Mouse (Mus musculus): ENCODE data around the gene Kcnc3. TPM values are rescaled to one million over a fixed set of nuclear protein-coding genes. Genes with fewer than 3 reads are reported as not detected.

Gene Kcnc3
- polyA plus RNA-seq, 1 experiment from 2014 or later, result 0.86 TPM

- no peak overlapping the region for H3K4me3 ChIP-seq (ENCODE audit: low read depth, low read length)
- DNase-seq (ENCODE audit: low spot score, missing footprints) (peak; percentile 83), ATAC-seq (ENCODE audit: low FRiP score) (no peak)
- H3K27me3 ChIP-seq (ENCODE audit: control insufficient read depth, insufficient read depth, low read length), result peaks cover 26% of the 10 kb centered on the region
- H3K27ac ChIP-seq (ENCODE audit: low read depth, low read length), result no peak overlapping the region
- no peaks in the 10 kb centered on the region for H3K9me3 ChIP-seq (ENCODE audit: control insufficient read depth, low read length)
- no peaks in the 10 kb centered on the region for H3K36me3 ChIP-seq (ENCODE audit: control insufficient read depth, insufficient read depth, low read length)
- H3K9ac ChIP-seq (ENCODE audit: low read length), result no peak overlapping the region
- H3K4me2 ChIP-seq, result no peak overlapping the region
- peaks cover 26% of the 10 kb centered on the region for H3K4me1 ChIP-seq (ENCODE audit: control insufficient read depth, insufficient read depth, low read length)
- WGBS, result 34% methylated on average over 7 of the region's 7 CpGs
These were observed 15.0 kb downstream of the Kcnc3 start for GRCm38 (mm10) chr7:44605436-44605835.

GRCm38 (mm10) chr7:44606171-44606901 lies 15.9 kb downstream of the Kcnc3 start:
- H3K4me2 ChIP-seq, result no peak overlapping the region
- H3K27ac ChIP-seq (ENCODE audit: low read depth, low read length), result no peak overlapping the region
- H3K4me1 ChIP-seq (ENCODE audit: control insufficient read depth, insufficient read depth, low read length), result peaks cover 26% of the 10 kb centered on the region
- DNase-seq (ENCODE audit: low spot score, missing footprints) (peak; percentile 57), ATAC-seq (ENCODE audit: low FRiP score) (no peak)
- no peaks in the 10 kb centered on the region for H3K36me3 ChIP-seq (ENCODE audit: control insufficient read depth, insufficient read depth, low read length)
- H3K4me3 ChIP-seq (ENCODE audit: low read depth, low read length), result no peak overlapping the region
- no peak overlapping the region for H3K9ac ChIP-seq (ENCODE audit: low read length)
- WGBS, result 9% methylated on average over 29 of the region's 29 CpGs
- H3K9me3 ChIP-seq (ENCODE audit: control insufficient read depth, low read length), result no peaks in the 10 kb centered on the region
- H3K27me3 ChIP-seq (ENCODE audit: control insufficient read depth, insufficient read depth, low read length), result peaks cover 26% of the 10 kb centered on the region

- DNase-seq (ENCODE audit: low spot score, missing footprints) (no peak), ATAC-seq (ENCODE audit: low FRiP score) (no peak)
- 81% methylated on average over 7 of the region's 7 CpGs for WGBS
- Histone ChIP-seq H3K27me3 (ENCODE audit: control insufficient read depth, insufficient read depth, low read length) (peaks cover 11% of the 10 kb centered on the region), H3K4me2 (no peak overlapping the region), H3K9ac (ENCODE audit: low read length) (no peak overlapping the region), H3K4me1 (ENCODE audit: control insufficient read depth, insufficient read depth, low read length) (no peaks in the 10 kb centered on the region), H3K9me3 (ENCODE audit: control insufficient read depth, low read length) (no peaks in the 10 kb centered on the region), H3K27ac (ENCODE audit: low read depth, low read length) (no peak overlapping the region), H3K4me3 (ENCODE audit: low read depth, low read length) (no peak overlapping the region), H3K36me3 (ENCODE audit: control insufficient read depth, insufficient read depth, low read length) (no peaks in the 10 kb centered on the region)
These were observed 21.7 kb downstream of the Kcnc3 start for GRCm38 (mm10) chr7:44612192-44612591.

GRCm38 (mm10) chr7:44614041-44614688 lies 23.7 kb downstream of the Kcnc3 start:
- Histone ChIP-seq H3K27ac (ENCODE audit: low read depth, low read length) (no peak overlapping the region), H3K9ac (ENCODE audit: low read length) (no peak overlapping the region), H3K36me3 (ENCODE audit: control insufficient read depth, insufficient read depth, low read length) (no peaks in the 10 kb centered on the region), H3K27me3 (ENCODE audit: control insufficient read depth, insufficient read depth, low read length) (peaks cover 11% of the 10 kb centered on the region), H3K9me3 (ENCODE audit: control insufficient read depth, low read length) (no peaks in the 10 kb centered on the region), H3K4me2 (no peak overlapping the region), H3K4me3 (ENCODE audit: low read depth, low read length) (no peak overlapping the region), H3K4me1 (ENCODE audit: control insufficient read depth, insufficient read depth, low read length) (no peaks in the 10 kb centered on the region)
- DNase-seq (ENCODE audit: low spot score, missing footprints) (peak; percentile 84), ATAC-seq (ENCODE audit: low FRiP score) (no peak)
- 7% methylated on average over 20 of the region's 20 CpGs for WGBS

- H3K4me3 ChIP-seq (ENCODE audit: low read depth, low read length), result no peak overlapping the region
- 13% methylated on average over 10 of the region's 10 CpGs for WGBS
These were observed 24.8 kb downstream of the Kcnc3 start for GRCm38 (mm10) chr7:44615309-44615708.

GRCm38 (mm10) chr7:44615987-44616386 lies 25.5 kb downstream of the Kcnc3 start:
- H3K4me2 ChIP-seq, result no peak overlapping the region
- no peak overlapping the region for H3K9ac ChIP-seq (ENCODE audit: low read length)
- no peak overlapping the region for H3K27ac ChIP-seq (ENCODE audit: low read depth, low read length)
- no peak for ATAC-seq (ENCODE audit: low FRiP score)
- no peak for DNase-seq (ENCODE audit: low spot score, missing footprints)
- peaks cover 11% of the 10 kb centered on the region for H3K27me3 ChIP-seq (ENCODE audit: control insufficient read depth, insufficient read depth, low read length)
- no peaks in the 10 kb centered on the region for H3K36me3 ChIP-seq (ENCODE audit: control insufficient read depth, insufficient read depth, low read length)
- no peaks in the 10 kb centered on the region for H3K4me1 ChIP-seq (ENCODE audit: control insufficient read depth, insufficient read depth, low read length)
- 79% methylated on average over 14 of the region's 14 CpGs for WGBS
- H3K4me3 ChIP-seq (ENCODE audit: low read depth, low read length), result no peak overlapping the region
- peaks cover 4% of the 10 kb centered on the region; the same call in 1 of the 2 replicates for H3K9me3 ChIP-seq (ENCODE audit: control insufficient read depth, low read length)

More at GRCm38 (mm10) chr7:44615309-44615708, 24.8 kb downstream of the Kcnc3 start:
- H3K27me3 ChIP-seq (ENCODE audit: control insufficient read depth, insufficient read depth, low read length), result peaks cover 11% of the 10 kb centered on the region
- H3K27ac ChIP-seq (ENCODE audit: low read depth, low read length), result no peak overlapping the region
- no peak for DNase-seq (ENCODE audit: low spot score, missing footprints)
- H3K4me2 ChIP-seq, result no peak overlapping the region
- H3K9ac ChIP-seq (ENCODE audit: low read length), result no peak overlapping the region
- H3K4me1 ChIP-seq (ENCODE audit: control insufficient read depth, insufficient read depth, low read length), result no peaks in the 10 kb centered on the region
- no peak for ATAC-seq (ENCODE audit: low FRiP score)
- H3K9me3 ChIP-seq (ENCODE audit: control insufficient read depth, low read length), result peaks cover 4% of the 10 kb centered on the region; the same call in 1 of the 2 replicates
- H3K36me3 ChIP-seq (ENCODE audit: control insufficient read depth, insufficient read depth, low read length), result no peaks in the 10 kb centered on the region

- H3K9me3 ChIP-seq (ENCODE audit: control insufficient read depth, low read length), result peaks cover 4% of the 10 kb centered on the region; the same call in 1 of the 2 replicates
- 68% methylated on average over 3 of the region's 3 CpGs for WGBS
- ATAC-seq (ENCODE audit: low FRiP score), result no peak
- DNase-seq (ENCODE audit: low spot score, missing footprints), result no peak
- H3K27ac ChIP-seq (ENCODE audit: low read depth, low read length), result no peak overlapping the region
- H3K36me3 ChIP-seq (ENCODE audit: control insufficient read depth, insufficient read depth, low read length), result no peaks in the 10 kb centered on the region
- H3K4me1 ChIP-seq (ENCODE audit: control insufficient read depth, insufficient read depth, low read length), result no peaks in the 10 kb centered on the region
- H3K27me3 ChIP-seq (ENCODE audit: control insufficient read depth, insufficient read depth, low read length), result peaks cover 11% of the 10 kb centered on the region
- no peak overlapping the region for H3K4me3 ChIP-seq (ENCODE audit: low read depth, low read length)
- H3K4me2 ChIP-seq, result no peak overlapping the region
- H3K9ac ChIP-seq (ENCODE audit: low read length), result no peak overlapping the region
These were observed 26.6 kb downstream of the Kcnc3 start for GRCm38 (mm10) chr7:44617059-44617458.

- Histone ChIP-seq H3K9ac (ENCODE audit: low read length) (no peak overlapping the region), H3K4me2 (no peak overlapping the region), H3K4me1 (ENCODE audit: control insufficient read depth, insufficient read depth, low read length) (no peaks in the 10 kb centered on the region), H3K36me3 (ENCODE audit: control insufficient read depth, insufficient read depth, low read length) (no peaks in the 10 kb centered on the region), H3K27ac (ENCODE audit: low read depth, low read length) (no peak overlapping the region), H3K27me3 (ENCODE audit: control insufficient read depth, insufficient read depth, low read length) (no peaks in the 10 kb centered on the region), H3K4me3 (ENCODE audit: low read depth, low read length) (no peak overlapping the region), H3K9me3 (ENCODE audit: control insufficient read depth, low read length) (peaks cover 4% of the 10 kb centered on the region; the same call in 1 of the 2 replicates)
- WGBS, result 51% methylated on average over 18 of the region's 18 CpGs
- no peak for ATAC-seq (ENCODE audit: low FRiP score)
- no peak for DNase-seq (ENCODE audit: low spot score, missing footprints)
These were observed 33.5 kb downstream of the Kcnc3 start for GRCm38 (mm10) chr7:44623714-44624542.

GRCm38 (mm10) chr7:44624543-44624826 lies 34.0 kb downstream of the Kcnc3 start:
- H3K27me3 ChIP-seq (ENCODE audit: control insufficient read depth, insufficient read depth, low read length), result no peaks in the 10 kb centered on the region
- no peak for ATAC-seq (ENCODE audit: low FRiP score)
- no peak overlapping the region for H3K4me3 ChIP-seq (ENCODE audit: low read depth, low read length)
- WGBS, result 74% methylated on average over 3 of the region's 3 CpGs
- no peak overlapping the region for H3K9ac ChIP-seq (ENCODE audit: low read length)
- H3K27ac ChIP-seq (ENCODE audit: low read depth, low read length), result no peak overlapping the region
- H3K4me1 ChIP-seq (ENCODE audit: control insufficient read depth, insufficient read depth, low read length), result no peaks in the 10 kb centered on the region
- no peak overlapping the region for H3K4me2 ChIP-seq
- peaks cover 2% of the 10 kb centered on the region; the same call in 1 of the 2 replicates for H3K9me3 ChIP-seq (ENCODE audit: control insufficient read depth, low read length)
- H3K36me3 ChIP-seq (ENCODE audit: control insufficient read depth, insufficient read depth, low read length), result no peaks in the 10 kb centered on the region
- DNase-seq (ENCODE audit: low spot score, missing footprints), result no peak
